Mouse (Mus musculus): Measurements from ENCODE around the gene Thrap3.

DNA sequence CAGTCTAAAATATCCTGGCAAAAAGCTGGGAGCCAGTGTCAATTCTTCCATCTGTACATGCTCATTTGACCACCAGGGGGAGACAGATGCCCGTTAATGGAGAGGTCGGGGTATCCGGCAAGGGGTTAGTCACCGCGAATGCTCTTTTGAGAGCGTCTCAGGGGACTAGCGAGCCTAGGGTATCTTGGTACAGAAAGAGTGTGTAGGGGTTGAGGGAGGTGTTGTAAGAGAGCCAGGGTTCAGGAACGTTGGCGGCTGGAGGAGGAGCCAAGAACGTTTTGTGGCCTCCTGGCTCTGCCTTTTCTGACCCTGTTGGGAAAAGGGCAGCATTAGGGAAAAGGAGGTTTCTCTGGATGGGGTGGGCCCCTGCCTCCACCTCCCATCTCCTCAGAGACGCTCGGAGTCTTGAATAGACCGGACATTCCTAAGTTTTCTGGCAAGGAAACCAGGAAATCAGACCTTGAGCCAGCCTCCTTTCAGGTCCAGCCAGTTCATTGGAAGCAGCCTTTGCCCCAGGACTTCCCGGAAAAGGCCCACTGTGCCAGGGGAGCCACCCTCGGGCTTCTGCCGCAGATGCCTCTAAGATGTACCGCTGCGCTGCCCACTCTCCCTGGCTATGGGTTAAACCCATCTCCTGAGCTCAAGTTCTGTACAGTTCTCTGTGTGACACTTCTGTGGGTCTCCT is 24.7 kb upstream of the Thrap3 start:
- TF ChIP-seq USF1 (IDR thresholded peaks at IDR 0.05; ENCODE audit: low read depth) (no peak), POLR2AphosphoS2 (IDR thresholded peaks at IDR 0.05; ENCODE audit: insufficient read length, low read depth) (peak; percentile 73), POLR2A (IDR thresholded peaks at IDR 0.05; ENCODE audit: insufficient read length, low read depth) (no peak), TCF3 (IDR thresholded peaks at IDR 0.05; ENCODE audit: insufficient read length, low read depth) (no peak), TCF12 (IDR thresholded peaks at IDR 0.05; ENCODE audit: insufficient read depth, poor library complexity, severe bottlenecking) (no peak), MAX (IDR thresholded peaks at IDR 0.05; ENCODE audit: low read depth) (no peak), CEBPB (IDR thresholded peaks at IDR 0.05; ENCODE audit: insufficient read depth, poor library complexity, severe bottlenecking) (no peak), REST (IDR thresholded peaks at IDR 0.05; ENCODE audit: insufficient read depth, insufficient read length) (no peak)
